Mouse (Mus musculus) spleen, adult 2 months (tissue): ENCODE results near the gene Fzr1.

Experiments
- CTCF ChIP-seq: fragments of 200-500 bp; IDR thresholded peaks from 2 replicates; pipeline ENCODE4 v1.5.1; 2011; ENCODE audit warnings: mild to moderate bottlenecking, inconsistent platforms; ENCODE audit not compliant: insufficient read depth, insufficient read length, insufficient replicate concordance; ENCODE audit errors: extremely low read depth
- POLR2A ChIP-seq: fragments of 200-500 bp; IDR thresholded peaks from 2 replicates; pipeline ENCODE4 v1.6.1; 2011; ENCODE audit warnings: low read depth, low read length, inconsistent platforms

GRCm38 (mm10) chr10:81351678-81352291 is 26.5 kb downstream of the Fzr1 start:
- TF ChIP-seq CTCF (no peak), POLR2A (no peak)
